Mouse (Mus musculus) T-helper 2 cell (primary cell): ENCODE measurements at regions not wholly inside any gene's neighbourhood (a gene's known extent, or its start where the extent isn't known, plus 50 kb on each side); places are given as distances from the start of the nearest gene placed in this dataset.
"Not testable (repeated sequence)": the region's sequence is repeated elsewhere in the genome, so short reads cannot be mapped to it uniquely, and the experiment has no call there.

Experiments
- in situ Hi-C: fragments of 300-600 bp; cut with MboI, MseI; formaldehyde crosslinking; loops from one replicate; pipeline ENCODE4 v1.15.1; 2025; ENCODE audit warnings: high pct_unique_total_duplicates

DNA sequence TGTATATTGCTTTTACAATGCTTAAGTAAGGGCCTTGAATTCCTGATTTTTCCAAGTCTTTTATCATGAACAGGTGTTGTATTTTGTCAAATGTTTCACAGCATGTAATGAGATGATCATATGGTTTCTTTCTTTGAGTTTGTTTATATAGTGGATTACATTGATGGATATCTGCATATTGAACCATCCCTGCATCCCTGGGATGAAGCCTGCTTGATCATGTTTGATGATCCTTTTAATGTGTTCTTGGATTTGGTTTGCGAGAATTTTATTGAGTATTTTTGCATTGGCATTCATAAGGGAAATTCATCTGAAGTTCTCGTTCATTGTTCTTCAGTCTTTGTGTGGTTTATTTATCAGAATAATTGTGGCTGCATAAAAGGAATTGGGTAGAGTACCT, 160.2 kb downstream of the Btbd35f17 start:
- in situ Hi-C loops, result not testable (repeated sequence)

DNA sequence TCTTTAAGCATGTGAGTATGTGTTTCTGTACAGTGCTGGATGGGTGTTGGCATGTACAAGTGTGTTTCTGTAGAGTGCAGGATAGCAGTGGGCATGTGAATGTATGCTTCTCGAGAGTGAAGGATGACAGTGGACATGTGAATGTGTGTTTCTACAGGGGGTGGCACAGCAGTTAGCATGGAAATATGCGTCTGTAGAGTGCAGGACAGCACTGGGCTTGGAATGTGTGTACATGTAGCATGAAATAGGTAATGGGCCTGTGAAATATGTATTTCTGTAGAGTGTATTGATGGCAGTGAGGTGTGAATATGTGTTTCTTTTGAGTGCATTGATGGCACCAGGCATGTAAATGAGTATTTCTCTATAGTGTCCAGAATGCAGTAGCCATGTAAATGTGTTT, 173.5 kb downstream of the Btbd35f17 start:
- in situ Hi-C loops, result loop anchor here (10.0 kb wide), 1 partner anchor 1129 kb away; no protein-coding TSS in a partner anchor

DNA sequence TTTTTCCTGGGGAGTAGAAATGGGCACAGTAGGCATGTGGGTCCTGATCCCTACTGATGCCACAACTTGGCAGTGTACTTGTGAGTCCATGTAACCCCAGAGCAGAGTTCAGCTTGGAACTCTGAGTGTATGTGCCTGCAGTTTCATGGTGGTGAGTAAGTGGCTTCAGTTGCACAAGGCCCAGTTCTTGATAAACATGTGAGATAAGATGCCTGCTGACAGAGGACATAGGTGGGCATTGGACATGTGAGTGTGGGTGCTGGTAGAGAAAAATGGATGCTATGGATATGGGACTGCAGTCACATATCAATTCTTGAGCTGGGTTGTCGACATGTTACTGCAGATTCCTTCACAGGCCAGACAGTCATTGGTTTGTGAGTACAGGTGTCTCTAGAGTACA, 178.4 kb downstream of the Btbd35f17 start:
- in situ Hi-C loops, result loop anchor here (10.0 kb wide), 1 partner anchor 1134 kb away; no protein-coding TSS in a partner anchor
